Mouse (Mus musculus) induced T-regulatory cell, adult 2 months (primary cell): Measurements from ENCODE around the gene Six1.
"Not testable (repeated sequence)": the region's sequence is repeated elsewhere in the genome, so short reads cannot be mapped to it uniquely, and the experiment has no call there.

ENCODE experiments used
- DNase-seq: peaks from one replicate; pipeline ENCODE4 v3.0.0-alpha.2; 2012; ENCODE audit warnings: low read depth

The Six1 gene

DNA sequence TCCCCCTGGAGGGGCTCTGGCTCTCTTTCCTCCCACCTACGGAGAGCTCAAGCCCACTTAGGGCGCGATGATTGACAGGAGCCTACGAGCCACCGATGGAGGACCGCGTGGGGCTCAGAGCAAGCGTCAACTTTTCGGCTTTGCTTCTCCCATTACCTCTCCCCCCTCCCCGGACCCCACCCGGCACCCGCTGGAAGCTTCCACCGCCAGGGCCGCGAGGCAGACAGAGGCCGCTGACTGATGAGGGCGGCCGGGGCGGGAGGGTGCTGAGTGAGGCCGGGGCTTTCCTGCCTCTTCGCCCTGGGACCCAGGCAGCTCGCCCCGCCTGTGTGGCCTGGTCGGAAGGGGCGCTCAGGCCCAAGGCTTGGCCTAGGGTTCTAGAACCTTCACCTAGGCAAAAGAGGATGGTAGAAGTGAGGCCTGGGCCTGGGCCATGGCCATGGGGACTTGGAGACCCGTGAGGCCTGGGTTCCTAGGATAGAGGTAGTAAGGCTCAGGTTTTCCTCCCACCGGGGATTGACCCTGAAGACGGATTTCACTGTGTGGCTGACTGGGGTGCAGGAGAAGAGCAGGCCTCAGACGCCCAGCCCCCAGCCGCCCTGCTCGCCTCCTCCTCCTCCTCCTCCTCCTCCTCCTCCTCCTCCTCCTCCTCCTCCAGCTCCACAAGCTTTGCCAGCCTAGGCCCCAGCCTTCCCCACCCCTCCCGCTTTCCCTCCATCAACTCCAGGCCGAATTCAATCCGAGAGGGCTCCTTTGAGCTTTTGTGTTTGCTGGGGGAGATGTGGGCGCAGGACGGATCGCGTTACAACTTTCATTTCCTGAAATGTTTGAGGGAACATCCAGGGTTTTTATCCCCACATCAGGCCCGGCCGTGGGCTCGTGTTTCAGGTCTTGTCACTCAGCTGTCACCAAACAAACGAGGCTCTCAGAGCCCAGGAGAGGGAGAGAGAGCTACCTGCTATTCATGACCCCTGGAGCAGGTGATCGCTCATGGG is 18.5 kb downstream of the Six1 start:
- DNase-seq, result no peak

DNA sequence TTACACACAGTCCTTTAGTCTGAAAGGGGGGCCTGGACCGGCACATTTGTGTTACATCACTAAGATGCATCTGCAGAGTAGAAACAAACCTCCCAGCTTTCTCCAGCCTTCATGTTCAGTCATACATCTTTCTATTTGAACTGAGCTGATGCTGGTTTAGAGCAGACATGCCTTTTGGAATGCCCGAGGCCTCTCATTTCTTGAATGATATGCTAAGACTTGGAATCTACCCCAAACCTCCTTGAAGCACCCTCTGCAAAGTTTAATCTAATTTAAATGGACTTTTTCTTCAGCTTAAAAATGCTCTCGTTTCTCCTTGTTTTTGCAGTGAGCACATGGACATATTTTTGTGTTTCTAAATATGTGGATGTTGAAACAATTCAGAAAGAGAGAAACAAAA is 21.0 kb downstream of the Six1 start:
- DNase-seq, result no peak

DNA sequence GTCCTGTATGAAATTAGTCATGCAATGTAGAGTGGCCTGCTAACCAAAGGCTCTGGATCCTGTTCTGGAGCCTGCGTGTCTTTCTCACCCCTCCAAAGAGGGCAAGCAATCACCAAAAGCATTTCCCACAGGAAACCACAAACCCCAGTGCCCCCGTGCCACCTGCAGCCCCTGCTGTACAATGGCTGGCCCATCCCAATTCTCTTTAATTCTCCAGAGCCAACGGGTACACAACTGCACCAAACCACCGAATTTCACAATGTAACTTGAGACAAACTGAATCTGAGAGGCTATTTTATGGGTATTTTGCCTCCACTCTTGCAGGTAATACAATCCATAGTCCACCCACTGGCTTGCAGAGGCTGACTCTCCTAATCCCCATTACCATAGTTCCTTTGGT is 22.4 kb downstream of the Six1 start:
- DNase-seq, result no peak

DNA sequence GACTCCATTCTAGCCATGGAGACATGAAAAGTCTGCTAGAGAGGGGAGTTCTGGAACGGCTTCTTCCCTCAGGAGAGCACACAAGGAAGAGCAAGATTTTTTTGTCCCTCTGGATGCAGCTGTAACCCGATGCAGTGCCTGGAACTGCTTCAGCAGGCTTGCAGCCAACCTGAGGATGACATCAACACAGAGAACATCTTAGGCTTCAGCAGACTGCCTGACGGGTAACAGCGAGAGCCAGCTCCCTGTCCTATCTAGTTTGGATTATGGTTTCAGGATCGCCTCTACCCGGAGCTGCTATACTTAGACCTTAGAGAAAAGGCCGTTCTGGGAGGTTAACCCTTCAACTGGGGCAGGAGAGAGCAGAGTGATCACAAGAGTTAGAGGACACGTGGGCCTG is 28.2 kb downstream of the Six1 start:
- DNase-seq, result no peak

DNA sequence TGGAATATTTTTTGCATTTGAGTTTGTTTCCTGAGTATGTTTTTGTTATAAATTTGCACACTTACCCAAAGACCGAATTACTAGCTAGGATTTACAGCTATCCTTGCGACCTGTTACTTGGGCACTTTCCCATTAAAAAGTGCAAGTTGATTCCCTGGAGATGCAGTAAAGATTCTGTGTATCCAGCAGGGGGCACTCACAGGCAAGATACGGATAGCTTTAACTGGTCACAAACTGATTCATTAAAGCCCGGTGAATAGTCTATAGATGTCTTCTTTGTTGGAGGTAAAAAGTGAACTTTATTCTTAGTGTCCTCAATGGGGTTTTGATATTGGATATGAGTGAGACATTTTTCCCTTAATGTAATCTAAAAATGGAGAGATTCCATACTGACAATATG is 32.7 kb downstream of the Six1 start:
- peak; percentile 74 for DNase-seq

DNA sequence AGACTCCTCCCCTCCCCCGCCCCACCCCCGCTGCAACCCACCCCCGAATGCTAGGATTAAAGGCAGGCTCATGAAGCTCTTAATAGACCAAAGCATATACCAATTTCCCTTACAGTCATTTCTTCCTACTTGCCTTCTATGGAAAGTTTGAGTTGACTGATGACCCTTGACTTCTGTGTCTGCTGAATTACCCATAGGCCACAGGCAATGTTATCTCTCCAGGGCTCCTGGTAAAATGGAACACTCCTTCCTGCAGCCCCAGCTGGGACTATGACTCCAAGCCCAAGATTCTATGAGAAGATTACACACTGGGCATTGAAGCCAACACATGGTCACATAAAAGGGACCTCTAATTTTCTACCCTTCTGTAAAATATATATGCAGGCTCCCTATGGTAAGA is 33.3 kb downstream of the Six1 start:
- DNase-seq, result peak; percentile 4

DNA sequence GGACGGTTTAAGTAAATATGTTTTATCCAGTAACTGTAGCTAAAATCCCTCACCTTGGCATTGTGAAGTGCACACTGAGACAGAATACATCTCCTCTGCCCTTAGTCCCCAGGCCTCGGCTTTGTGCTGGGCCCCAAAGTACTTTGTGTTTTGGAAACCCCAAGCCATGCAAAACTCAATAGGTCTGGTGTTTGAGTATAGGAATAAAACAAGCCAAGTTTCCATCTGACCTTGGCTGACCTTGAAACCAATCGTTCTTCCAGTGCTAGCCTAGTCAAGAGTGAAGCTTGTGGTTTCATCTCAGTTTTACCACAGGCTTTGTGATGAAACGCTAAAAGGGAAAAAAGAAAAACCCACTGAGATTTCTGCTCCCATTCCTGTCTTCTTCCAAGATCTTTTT is 34.8 kb downstream of the Six1 start:
- DNase-seq, result no peak

DNA sequence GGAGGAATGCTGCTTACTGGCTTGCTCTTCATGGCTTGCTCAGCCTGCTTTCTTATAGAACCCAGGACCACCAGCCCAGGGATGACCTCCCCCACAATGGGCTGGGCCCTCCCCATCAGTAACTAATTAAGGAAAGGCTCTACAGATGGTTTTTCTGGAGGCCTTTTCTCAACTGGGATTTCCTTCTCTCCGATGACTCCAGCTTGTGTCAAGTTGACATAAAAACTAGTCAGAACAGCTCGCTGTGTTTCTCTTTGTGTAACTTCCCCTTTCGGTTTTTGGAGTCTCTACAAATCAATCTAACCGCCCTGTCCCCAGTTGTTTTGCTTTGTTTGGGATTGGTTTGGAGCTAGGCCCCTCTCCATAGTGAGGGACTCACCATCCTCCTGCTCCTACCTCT is 37.5 kb downstream of the Six1 start:
- no peak for DNase-seq

DNA sequence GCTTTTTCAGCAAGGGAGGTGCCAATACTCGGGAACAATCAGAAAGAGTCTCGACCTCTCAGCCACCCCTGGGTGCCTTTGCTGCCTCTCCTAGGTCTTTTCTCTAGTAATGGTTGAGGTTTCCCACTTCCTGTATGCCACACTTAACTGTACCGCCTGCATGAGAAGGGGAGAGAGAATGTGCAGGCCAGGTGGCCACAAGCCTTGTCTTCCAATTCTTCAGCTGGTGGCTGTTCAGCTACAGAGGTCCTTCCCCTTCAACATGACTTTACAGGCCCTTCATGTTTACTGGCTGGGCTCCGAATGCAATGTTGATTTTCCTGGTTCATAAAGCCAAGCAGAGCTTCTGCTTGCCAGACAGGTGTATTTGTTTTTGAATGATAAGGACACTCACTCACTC is 39.4 kb downstream of the Six1 start:
- DNase-seq, result no peak

DNA sequence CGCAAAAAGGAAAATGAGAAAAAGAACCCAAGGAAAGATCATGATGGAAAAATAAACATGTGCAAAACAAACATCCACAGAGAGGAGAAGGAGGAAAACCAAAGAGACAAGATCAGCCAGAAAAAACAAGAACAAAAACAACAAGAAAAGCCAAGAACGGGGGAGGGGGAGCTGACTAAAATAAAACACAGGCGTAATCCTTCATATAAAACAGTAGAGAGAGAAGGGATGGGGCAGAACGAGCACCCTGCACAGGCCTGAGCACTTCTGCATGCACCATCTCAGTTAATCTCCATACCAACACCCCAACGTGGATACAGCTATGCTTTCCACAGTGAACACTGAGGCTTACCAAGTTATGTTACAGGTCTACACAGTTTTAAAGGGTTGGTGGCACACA is 40.9 kb downstream of the Six1 start:
- DNase-seq, result no peak

DNA sequence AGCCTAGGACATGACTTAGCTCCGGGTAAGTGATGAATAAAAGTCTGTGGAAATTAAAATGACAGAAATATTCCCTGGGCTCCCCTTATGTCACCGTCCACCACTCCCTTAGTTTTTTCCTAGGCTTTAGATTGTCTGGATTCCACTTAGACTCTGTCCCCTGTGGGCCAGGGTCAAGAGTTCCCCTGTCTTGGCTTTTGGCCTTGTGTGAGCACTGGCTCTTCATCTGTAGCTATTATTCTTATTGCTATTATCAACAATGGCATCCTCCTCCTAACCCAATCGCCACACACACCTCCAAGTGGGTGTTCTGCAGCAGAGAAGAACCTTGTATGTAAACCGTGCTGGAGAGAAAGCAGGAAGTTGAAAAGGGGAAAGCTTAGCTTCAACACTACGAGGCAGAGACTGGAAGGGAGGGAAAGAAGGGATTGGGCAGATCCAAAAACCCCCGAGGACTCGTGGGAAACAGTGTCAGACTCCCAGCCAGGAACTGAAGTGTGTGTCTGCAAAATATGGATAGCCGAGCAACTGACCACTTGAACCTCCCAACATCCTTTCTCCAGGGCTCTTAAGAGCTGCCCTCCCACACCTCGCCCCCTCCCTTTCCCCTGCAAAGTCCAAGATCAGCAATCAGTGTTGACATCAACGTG is 41.4 kb downstream of the Six1 start:
- no peak for DNase-seq

DNA sequence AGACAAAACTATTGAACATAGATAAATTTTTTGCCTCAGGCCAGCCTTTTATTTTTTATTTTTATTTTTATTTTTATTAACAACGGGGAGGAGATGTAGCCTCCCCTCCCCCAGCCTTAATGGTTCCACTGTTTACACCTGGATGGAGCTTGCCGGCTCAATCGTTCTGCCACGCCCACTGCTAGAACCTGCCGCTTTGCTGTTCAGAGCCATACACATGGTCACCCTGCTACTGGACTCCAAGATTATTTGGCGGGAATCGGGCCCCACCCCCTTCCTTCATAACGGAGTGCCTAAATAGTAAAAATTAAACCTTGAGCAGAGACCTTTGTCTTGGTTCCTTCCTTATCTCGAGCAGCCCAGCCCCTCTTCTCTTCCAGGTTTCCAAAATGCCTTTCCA is 50.8 kb downstream of the Six1 start:
- DNase-seq, result not testable (repeated sequence)

DNA sequence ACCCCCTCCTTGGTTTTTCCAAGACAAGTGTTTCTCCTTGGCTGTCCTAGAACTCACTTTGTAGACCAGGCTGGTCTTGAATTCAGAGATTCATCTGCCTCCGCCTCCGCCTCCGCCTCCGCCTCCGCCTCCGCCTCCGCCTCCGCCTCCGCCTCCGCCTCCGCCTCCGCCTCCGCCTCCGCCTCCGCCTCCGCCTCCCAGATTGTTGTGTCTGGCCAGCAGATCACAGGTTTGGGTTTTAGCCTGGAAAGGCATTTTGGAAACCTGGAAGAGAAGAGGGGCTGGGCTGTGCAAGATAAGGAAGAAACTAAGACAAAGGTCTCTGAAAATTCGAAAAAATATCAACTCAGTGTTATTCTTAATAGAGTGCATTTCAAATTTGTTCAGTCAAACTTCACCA is 51.4 kb downstream of the Six1 start:
- DNase-seq, result not testable (repeated sequence)

DNA sequence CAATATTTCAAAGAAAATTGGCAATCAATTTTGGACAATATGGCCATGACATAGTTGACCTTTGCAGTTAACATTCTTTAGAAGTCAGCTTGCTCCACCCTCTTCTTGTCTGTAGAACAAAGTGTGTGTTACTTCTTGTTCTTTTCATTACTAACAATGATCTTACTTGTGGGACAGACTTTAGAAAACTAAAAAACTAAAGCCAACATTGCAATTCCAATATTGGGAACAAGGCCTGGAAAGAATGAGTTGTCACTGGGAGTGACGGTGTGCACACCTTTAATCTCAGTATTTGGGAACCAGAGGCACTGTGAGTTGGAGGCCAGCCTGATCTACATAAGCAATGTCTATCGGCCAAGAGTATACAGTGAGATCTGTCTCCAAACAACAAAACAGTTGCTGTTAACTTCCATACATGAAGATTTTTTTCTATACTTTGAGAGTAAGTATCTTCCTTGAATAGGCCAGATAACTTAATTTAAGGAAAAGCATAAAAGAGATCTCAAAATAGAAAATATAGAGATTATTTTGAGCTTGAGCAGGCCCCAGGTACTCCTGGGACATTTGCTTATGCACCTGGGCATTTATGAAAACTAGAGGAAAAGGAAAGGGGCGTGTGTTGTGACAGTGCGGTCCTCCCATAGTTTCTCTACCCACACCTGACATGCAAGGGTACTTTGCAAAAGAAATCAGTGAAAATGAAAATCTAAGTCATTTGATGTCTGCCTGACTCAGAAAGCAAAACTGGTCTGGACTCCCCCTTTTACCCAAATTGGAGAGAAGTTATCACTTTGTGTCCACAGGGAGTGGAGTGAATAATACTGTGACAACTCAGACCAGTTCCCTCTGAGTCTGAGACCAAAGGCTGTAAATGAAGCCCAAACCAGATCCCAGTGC is 55.3 kb downstream of the Six1 start:
- no peak for DNase-seq

DNA sequence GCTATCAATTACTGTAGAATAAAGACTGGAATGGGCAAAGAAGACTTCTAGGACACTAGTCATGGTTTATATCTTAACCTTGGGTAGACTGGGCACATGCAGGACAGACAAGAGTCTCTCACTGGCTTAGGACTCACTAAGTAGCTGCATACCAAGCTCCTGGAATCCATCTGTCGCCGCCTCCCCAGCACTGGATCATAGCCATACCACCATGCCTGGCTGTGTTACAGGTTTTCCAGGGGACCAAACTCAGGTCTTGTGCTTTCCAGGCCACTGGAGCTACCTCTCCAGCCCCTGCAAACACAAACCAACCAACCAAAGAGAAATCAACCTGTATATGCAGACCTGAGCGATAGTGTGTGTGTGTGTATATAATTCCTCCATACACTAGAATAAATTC is 57.0 kb downstream of the Six1 start:
- no peak for DNase-seq
